In the genomic region with DNA sequence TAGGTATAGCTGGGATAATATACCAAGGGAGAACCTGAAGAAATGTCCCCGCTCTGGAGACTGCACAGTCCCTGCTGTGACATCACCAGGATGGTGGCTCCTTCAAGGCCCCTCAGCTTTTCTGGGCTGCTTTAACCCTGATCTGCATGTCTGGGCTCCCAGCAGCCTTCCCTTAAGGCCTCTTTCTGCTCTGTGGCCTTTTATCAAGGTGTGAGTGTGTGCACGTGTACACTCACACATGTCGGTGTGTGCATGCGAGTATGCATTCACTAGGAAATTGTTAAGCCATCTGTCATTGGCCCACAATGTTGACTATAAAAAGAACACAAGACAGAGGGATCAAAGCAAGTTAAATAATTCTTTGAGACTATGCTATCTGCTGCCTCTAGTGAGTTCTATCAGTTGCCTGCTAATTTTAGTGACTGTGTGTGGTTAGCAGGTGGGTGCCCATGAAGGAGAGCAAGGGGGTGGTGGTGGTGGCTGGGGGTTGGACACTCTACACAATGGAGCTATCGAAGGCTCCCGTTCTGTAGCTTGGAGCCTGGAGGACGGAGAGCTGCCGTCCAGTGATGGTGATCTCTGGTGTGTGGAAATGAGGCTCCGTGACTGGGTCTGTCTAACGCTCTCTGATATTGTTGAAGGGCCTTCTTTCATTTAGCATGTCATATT, we compare ENCODE assay signal across 8 mouse cellular contexts. TPM values are rescaled to one million over a fixed set of nuclear protein-coding genes. Genes with fewer than 3 reads are reported as not detected.
DNase-seq lines count a peak whose midpoint lies in the region; ATAC-seq and TF ChIP-seq lines count a peak whose summit lies in the region.

No protein-coding gene starts in this region.

- intact Hi-C loops in heart, adult 2 months (cut with DNase I), result loop anchor here (5.0 kb wide), 3 partner anchors 47 to 128 kb away; no protein-coding TSS in a partner anchor

- peak overlapping the region; percentile 45; the same call in 1 of the 2 replicates for H3K4me2 ChIP-seq in midbrain, embryonic 16.5 days (ENCODE audit: low read length)
- no peak overlapping the region for H3K4me2 ChIP-seq in midbrain, embryonic 11.5 days
- H3K4me2 ChIP-seq in hindbrain, embryonic 16.5 days (ENCODE audit: low read length), result peak overlapping the region; percentile 56
- peak overlapping the region; percentile 78 for H3K4me2 ChIP-seq in neural tube, embryonic 14.5 days (ENCODE audit: low read depth, low read length)

- no peaks in the 10 kb centered on the region for H3K9me3 ChIP-seq in midbrain, embryonic 16.5 days (replicated peaks; ENCODE audit: control insufficient read depth, low read length, poor library complexity, severe bottlenecking)
- no peaks in the 10 kb centered on the region for H3K9me3 ChIP-seq in midbrain, embryonic 11.5 days (ENCODE audit: control insufficient read depth, low read length)
- no peaks in the 10 kb centered on the region for H3K9me3 ChIP-seq in hindbrain, embryonic 16.5 days (ENCODE audit: control insufficient read depth, low read length)
- no peaks in the 10 kb centered on the region for H3K9me3 ChIP-seq in neural tube, embryonic 14.5 days (ENCODE audit: control insufficient read depth, low read length)

- no peaks in the 10 kb centered on the region for H3K27me3 ChIP-seq in heart, adult 2 months (ENCODE audit: control insufficient read depth, insufficient read depth, low read length)
- H3K27me3 ChIP-seq in midbrain, embryonic 16.5 days (ENCODE audit: control insufficient read depth, insufficient read depth, low read depth, low read length), result no peaks in the 10 kb centered on the region
- no peaks in the 10 kb centered on the region for H3K27me3 ChIP-seq in midbrain, embryonic 11.5 days (ENCODE audit: control insufficient read depth, insufficient read depth, low read length)
- no peaks in the 10 kb centered on the region for H3K27me3 ChIP-seq in hindbrain, embryonic 16.5 days (replicated peaks; ENCODE audit: control insufficient read depth, insufficient read depth, low read length)
- H3K27me3 ChIP-seq in neural tube, embryonic 14.5 days (ENCODE audit: control insufficient read depth, insufficient read depth, low read length), result no peaks in the 10 kb centered on the region

- TF ChIP-seq EP300 in heart, adult 2 months (IDR thresholded peaks at IDR 0.05; ENCODE audit: insufficient read depth, low read depth, low read length), result 0 out of 2 replicates have a peak, but pooled peaks have one; percentile 8

- no peak for DNase-seq in heart, adult 2 months
- DNase-seq in heart, postnatal 4 days, result no peak
- DNase-seq in midbrain, embryonic 11.5 days (ENCODE audit: low spot score, missing footprints), result no peak
- DNase-seq in embryo, embryonic 11 days, result no peak
- no peak for DNase-seq in urinary bladder, postnatal 10 days (ENCODE audit: low spot score)

- peaks cover 32% of the 10 kb centered on the region for H3K36me3 ChIP-seq in heart, adult 2 months (ENCODE audit: control insufficient read depth, insufficient read depth, low read length)
- 0 out of 2 replicates have a peak, but pooled peaks cover under 1% of the 10 kb centered on the region for H3K36me3 ChIP-seq in midbrain, embryonic 16.5 days (ENCODE audit: control insufficient read depth, insufficient read depth, low read length)
- no peaks in the 10 kb centered on the region for H3K36me3 ChIP-seq in midbrain, embryonic 11.5 days (ENCODE audit: control insufficient read depth, insufficient read depth, low read length)
- peaks cover 2% of the 10 kb centered on the region; the same call in 1 of the 2 replicates for H3K36me3 ChIP-seq in hindbrain, embryonic 16.5 days (ENCODE audit: control insufficient read depth, insufficient read depth, low read length)
- H3K36me3 ChIP-seq in neural tube, embryonic 14.5 days (ENCODE audit: control insufficient read depth, insufficient read depth, low read length), result peaks cover 3% of the 10 kb centered on the region; the same call in 1 of the 2 replicates

- ATAC-seq in midbrain, embryonic 16.5 days, result no peak
- ATAC-seq in midbrain, embryonic 11.5 days (ENCODE audit: low FRiP score), result no peak
- ATAC-seq in hindbrain, embryonic 16.5 days, result no peak
- no peak for ATAC-seq in neural tube, embryonic 14.5 days (ENCODE audit: low read depth)

- H3K79me2 ChIP-seq in heart, adult 2 months (replicated peaks; ENCODE audit: control insufficient read depth, insufficient read depth, low read length), result peaks cover 12% of the 10 kb centered on the region

- peak overlapping the region; percentile 78 for H3K9ac ChIP-seq in heart, adult 2 months (ENCODE audit: low read depth, low read length)
- H3K9ac ChIP-seq in midbrain, embryonic 16.5 days (ENCODE audit: low read depth, low read length), result no peak overlapping the region
- H3K9ac ChIP-seq in midbrain, embryonic 11.5 days (ENCODE audit: low read length), result no peak overlapping the region
- no peak overlapping the region for H3K9ac ChIP-seq in hindbrain, embryonic 16.5 days (ENCODE audit: low read depth, low read length)
- H3K9ac ChIP-seq in neural tube, embryonic 14.5 days (replicated peaks; ENCODE audit: low read depth, low read length), result no peak overlapping the region

- no peak for TF ChIP-seq CTCF in heart, adult 2 months (IDR thresholded peaks at IDR 0.05)

- WGBS in heart, adult 2 months, result 21% methylated on average over 10 of the region's 10 CpGs
- 89% methylated on average over 10 of the region's 10 CpGs for WGBS in midbrain, embryonic 16.5 days
- 91% methylated on average over 10 of the region's 10 CpGs for WGBS in midbrain, embryonic 11.5 days
- 81% methylated on average over 10 of the region's 10 CpGs for whole genome bisulfite sequencing in hindbrain, embryonic 16.5 days
- WGBS in neural tube, embryonic 14.5 days, result 85% methylated on average over 10 of the region's 10 CpGs

- peak overlapping the region; percentile 92 for H3K4me3 ChIP-seq in heart, adult 2 months
- no peak overlapping the region for H3K4me3 ChIP-seq in midbrain, embryonic 16.5 days (ENCODE audit: low read depth, low read length)
- no peak overlapping the region for H3K4me3 ChIP-seq in midbrain, embryonic 11.5 days (ENCODE audit: low read depth, low read length)
- no peak overlapping the region for H3K4me3 ChIP-seq in hindbrain, embryonic 16.5 days (ENCODE audit: low read length)
- peak overlapping the region; percentile 87; the same call in 1 of the 2 replicates for H3K4me3 ChIP-seq in neural tube, embryonic 14.5 days (ENCODE audit: low read depth, low read length)

- H3K4me1 ChIP-seq in heart, adult 2 months (ENCODE audit: control insufficient read depth, insufficient read depth, low read length), result peaks cover 18% of the 10 kb centered on the region
- H3K4me1 ChIP-seq in midbrain, embryonic 16.5 days (ENCODE audit: control insufficient read depth, insufficient read depth, low read length), result peaks cover 13% of the 10 kb centered on the region; the same call in 1 of the 2 replicates
- no peaks in the 10 kb centered on the region for H3K4me1 ChIP-seq in midbrain, embryonic 11.5 days (ENCODE audit: control insufficient read depth, insufficient read depth, low read length)
- peaks cover 9% of the 10 kb centered on the region for H3K4me1 ChIP-seq in hindbrain, embryonic 16.5 days (ENCODE audit: control insufficient read depth, insufficient read depth, low read depth, low read length)
- H3K4me1 ChIP-seq in neural tube, embryonic 14.5 days (ENCODE audit: control insufficient read depth, insufficient read depth, low read length), result peaks cover 5% of the 10 kb centered on the region; the same call in 1 of the 2 replicates

- peak overlapping the region; percentile 100 for H3K27ac ChIP-seq in heart, adult 2 months
- no peak overlapping the region for H3K27ac ChIP-seq in midbrain, embryonic 16.5 days (ENCODE audit: low read length)
- H3K27ac ChIP-seq in midbrain, embryonic 11.5 days (ENCODE audit: low read depth, low read length), result no peak overlapping the region
- no peak overlapping the region for H3K27ac ChIP-seq in hindbrain, embryonic 16.5 days (ENCODE audit: low read depth, low read length)
- no peak overlapping the region for H3K27ac ChIP-seq in neural tube, embryonic 14.5 days (ENCODE audit: low read depth, low read length)

- peak; percentile 15; the same call in 1 of the 2 replicates for TF ChIP-seq POLR2A in heart, adult 2 months (IDR thresholded peaks at IDR 0.05; ENCODE audit: insufficient read depth, low read depth, low read length)

RNA-seq across cellular contexts. Expression of a gene that starts 2.9 kb away (rescaled TPM):
- total RNA-seq in heart, adult 2 months (2021), result 10 to 100 TPM; 50.3 to 70.6 TPM
- polyA plus RNA-seq in heart, adult 2 months (2012; rRNA removed), result 47.2 and 60.5 TPM in 2 replicates
- 100 to 1,000 TPM; 106 to 110 TPM for total RNA-seq in heart, postnatal 4 days (2021)
- polyA plus RNA-seq in midbrain, embryonic 16.5 days (2015; fragmentation: Nextera tagmentation; extraction: Ambion mirVana), result 21.2 and 21.9 TPM in 2 replicates
- 13.7 and 16.6 TPM in 2 replicates for polyA plus RNA-seq in midbrain, embryonic 11.5 days (2014; fragmentation: Nextera tagmentation; extraction: Ambion mirVana)
- polyA plus RNA-seq in hindbrain, embryonic 16.5 days (2015; fragmentation: Nextera tagmentation; extraction: Ambion mirVana), result 23.1 and 26.2 TPM in 2 replicates
- 21.4 and 35.4 TPM in 2 replicates for polyA plus RNA-seq in neural tube, embryonic 14.5 days (2014; fragmentation: Nextera tagmentation; extraction: Ambion mirVana)

Comparison
In these comparisons a context has a peak if more than half of its experiments do, and no peak if none do; other contexts are left out.
1. H3K4me3 ChIP-seq: peak in heart, adult 2 months (single experiment) and neural tube, embryonic 14.5 days (single experiment); none in midbrain, embryonic 16.5 days (single experiment), midbrain, embryonic 11.5 days (single experiment) and hindbrain, embryonic 16.5 days (single experiment).